Mouse (Mus musculus): ENCODE data around the gene Mavs. TPM values are rescaled to one million over a fixed set of nuclear protein-coding genes. Genes with fewer than 3 reads are reported as not detected.

Gene Mavs
- polyA plus RNA-seq, 1 experiment: 11.6 TPM

- Histone ChIP-seq H3K27me3 (ENCODE audit: control insufficient read depth, insufficient read depth, low read length) (no peaks in the 10 kb centered on the region), H3K4me3 (replicated peaks; ENCODE audit: insufficient read depth, low read depth, low read length) (no peak overlapping the region), H3K27ac (ENCODE audit: insufficient read depth, low read length) (no peak overlapping the region), H3K4me1 (ENCODE audit: control insufficient read depth, insufficient read depth, low read length) (peaks cover 7% of the 10 kb centered on the region; the same call in 1 of the 2 replicates)
- TF ChIP-seq CTCF (IDR thresholded peaks at IDR 0.05; ENCODE audit: borderline replicate concordance, insufficient read depth, low read depth, low read length) (no peak), POLR2A (IDR thresholded peaks at IDR 0.05; ENCODE audit: borderline replicate concordance, insufficient read depth, low read length) (no peak)
- 94% methylated on average over 8 of the region's 8 CpGs for WGBS
- no peak for DNase-seq
These were observed 28.2 kb upstream of the Mavs start for GRCm38 (mm10) chr2:131205521-131206182.

GRCm38 (mm10) chr2:131206778-131207177, 27.1 kb upstream of the Mavs start, which contains the start of gene Ap5s1:
Ap5s1 (plus strand) TSS chr2:131207078.
- Histone ChIP-seq H3K27me3 (ENCODE audit: control insufficient read depth, insufficient read depth, low read length) (no peaks in the 10 kb centered on the region), H3K27ac (ENCODE audit: insufficient read depth, low read length) (no peak within 1 kb of the TSS), H3K4me3 (replicated peaks; ENCODE audit: insufficient read depth, low read depth, low read length) (no peak within 1 kb of the TSS), H3K4me1 (ENCODE audit: control insufficient read depth, insufficient read depth, low read length) (peaks cover 1% of the 10 kb centered on the region; the same call in 1 of the 2 replicates)
- no peak for DNase-seq
- 84% methylated on average over 4 of the region's 4 CpGs for WGBS
- TF ChIP-seq CTCF (IDR thresholded peaks at IDR 0.05; ENCODE audit: borderline replicate concordance, insufficient read depth, low read depth, low read length) (no peak), POLR2A (IDR thresholded peaks at IDR 0.05; ENCODE audit: borderline replicate concordance, insufficient read depth, low read length) (no peak)

DNA sequence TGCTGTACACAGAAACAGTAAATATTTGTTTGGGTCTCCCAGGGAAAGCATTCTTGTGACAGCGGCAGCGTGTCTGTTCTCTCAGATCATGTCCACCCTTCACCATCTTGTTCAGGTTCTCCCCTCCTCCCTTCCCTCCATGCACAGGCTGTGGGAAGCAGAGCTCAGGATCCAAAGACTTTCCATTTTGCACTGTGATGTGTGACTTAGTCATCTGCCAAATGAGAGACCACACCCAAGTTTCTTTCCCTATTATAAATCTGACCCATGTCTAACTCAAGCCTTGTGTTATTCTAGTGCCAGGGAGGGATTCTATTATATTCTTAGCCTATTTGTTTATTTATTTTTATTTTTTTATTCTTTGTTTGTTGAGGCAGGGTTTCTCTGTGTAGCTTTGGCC, 25.5 kb upstream of the Mavs start:
- DNase-seq: no peak
- WGBS: 98% methylated on average over 2 of the region's 2 CpGs
- TF ChIP-seq CTCF (IDR thresholded peaks at IDR 0.05; ENCODE audit: borderline replicate concordance, insufficient read depth, low read depth, low read length) (no peak), POLR2A (IDR thresholded peaks at IDR 0.05; ENCODE audit: borderline replicate concordance, insufficient read depth, low read length) (no peak)
- no peak overlapping the region for H3K4me3 ChIP-seq (replicated peaks; ENCODE audit: insufficient read depth, low read depth, low read length)
- H3K27ac ChIP-seq (ENCODE audit: insufficient read depth, low read length): no peak overlapping the region
- peaks cover 4% of the 10 kb centered on the region for H3K4me1 ChIP-seq (ENCODE audit: control insufficient read depth, insufficient read depth, low read length)
- H3K27me3 ChIP-seq (ENCODE audit: control insufficient read depth, insufficient read depth, low read length): no peaks in the 10 kb centered on the region

DNA sequence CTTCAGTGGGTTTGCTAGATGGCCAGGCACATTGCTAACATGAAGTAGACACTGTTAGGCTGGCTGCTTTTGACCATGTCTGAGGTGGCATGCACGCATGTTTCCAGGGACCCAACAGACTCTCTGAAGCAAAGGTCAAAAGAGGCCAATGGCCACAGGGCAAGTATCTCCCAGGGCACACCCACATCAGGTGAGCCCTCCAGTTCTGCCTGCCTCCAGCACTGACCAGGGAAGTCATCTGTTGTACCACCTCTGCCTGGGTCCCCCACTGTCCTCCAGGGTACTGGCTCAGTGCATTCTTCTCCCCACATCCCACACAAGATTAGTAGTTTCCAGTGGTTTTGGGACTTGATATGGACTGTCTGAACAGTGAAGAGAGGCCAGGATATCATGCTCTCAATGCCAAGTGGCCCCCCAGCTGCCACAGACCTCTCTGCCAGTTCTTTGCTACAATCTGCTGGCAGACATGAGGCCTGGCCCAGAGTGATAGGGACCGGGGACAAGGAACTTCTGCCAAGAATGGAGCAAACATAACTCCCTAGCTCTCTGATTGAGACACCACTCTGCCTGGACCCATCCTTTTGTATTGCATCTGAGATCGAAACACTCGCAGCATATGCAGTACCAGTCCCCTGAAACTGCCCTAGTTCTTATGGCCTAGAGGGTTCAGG, 24.6 kb upstream of the Mavs start:
- H3K4me1 ChIP-seq (ENCODE audit: control insufficient read depth, insufficient read depth, low read length): peaks cover 7% of the 10 kb centered on the region
- TF ChIP-seq CTCF (IDR thresholded peaks at IDR 0.05; ENCODE audit: borderline replicate concordance, insufficient read depth, low read depth, low read length): no peak
- no peak for TF ChIP-seq POLR2A (IDR thresholded peaks at IDR 0.05; ENCODE audit: borderline replicate concordance, insufficient read depth, low read length)
- H3K27ac ChIP-seq (ENCODE audit: insufficient read depth, low read length): peak overlapping the region; percentile 95
- H3K27me3 ChIP-seq (ENCODE audit: control insufficient read depth, insufficient read depth, low read length): no peaks in the 10 kb centered on the region
- WGBS: 35% methylated on average over 4 of the region's 4 CpGs
- no peak for DNase-seq
- no peak overlapping the region for H3K4me3 ChIP-seq (replicated peaks; ENCODE audit: insufficient read depth, low read depth, low read length)

DNA sequence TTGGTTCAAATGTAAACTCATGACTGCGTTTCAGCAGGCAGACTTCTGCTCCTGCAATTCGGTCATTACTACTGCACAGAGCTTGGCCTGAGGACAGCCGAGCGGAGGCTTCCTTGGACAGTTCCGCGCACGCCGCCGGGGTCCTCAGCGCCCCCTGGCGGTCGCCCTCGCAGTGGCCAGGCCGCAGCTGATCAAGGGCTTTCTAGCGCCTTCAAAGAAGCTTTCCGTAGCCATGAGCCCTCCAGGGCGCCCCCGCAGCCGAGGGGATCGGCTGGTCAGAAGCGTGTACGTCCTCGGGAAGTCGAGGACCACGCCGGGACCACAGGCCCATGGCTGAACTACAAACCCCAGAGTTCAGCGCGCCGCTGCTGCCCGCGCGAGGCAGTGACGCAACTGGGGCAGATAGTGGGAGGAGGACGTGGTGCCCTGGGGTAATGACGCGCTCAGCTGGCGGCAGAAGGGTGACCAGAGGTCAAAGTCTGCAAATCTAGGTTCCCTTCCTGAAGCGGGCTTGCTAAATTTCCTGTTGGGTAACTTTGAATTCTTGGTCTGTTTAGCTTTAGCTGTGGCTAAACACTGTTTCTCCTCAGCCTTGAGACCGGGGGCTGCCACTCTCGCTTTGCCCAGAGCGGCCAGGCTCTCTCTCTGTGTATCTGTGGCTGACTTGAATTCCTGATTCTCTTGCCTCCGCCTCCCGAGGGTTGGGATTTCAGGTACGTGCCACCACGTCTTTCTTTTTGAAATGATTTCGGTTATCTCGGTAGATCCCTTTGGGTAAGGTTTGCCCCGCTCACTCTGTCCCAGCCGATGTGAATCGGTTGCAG, 23.7 kb upstream of the Mavs start:
- under 1% methylated on average over 50 of the region's 50 CpGs for WGBS
- H3K27ac ChIP-seq (ENCODE audit: insufficient read depth, low read length): peak overlapping the region; percentile 95
- H3K27me3 ChIP-seq (ENCODE audit: control insufficient read depth, insufficient read depth, low read length): no peaks in the 10 kb centered on the region
- DNase-seq: peak; percentile 95 to 98
- H3K4me1 ChIP-seq (ENCODE audit: control insufficient read depth, insufficient read depth, low read length): peaks cover 7% of the 10 kb centered on the region
- TF ChIP-seq POLR2A (IDR thresholded peaks at IDR 0.05; ENCODE audit: borderline replicate concordance, insufficient read depth, low read length) (peak; percentile 96), CTCF (IDR thresholded peaks at IDR 0.05; ENCODE audit: borderline replicate concordance, insufficient read depth, low read depth, low read length) (peak; percentile 88)
- peak overlapping the region; percentile 82 for H3K4me3 ChIP-seq (replicated peaks; ENCODE audit: insufficient read depth, low read depth, low read length)

GRCm38 (mm10) chr2:131211026-131211615, 22.7 kb upstream of the Mavs start:
- TF ChIP-seq POLR2A (IDR thresholded peaks at IDR 0.05; ENCODE audit: borderline replicate concordance, insufficient read depth, low read length) (no peak), CTCF (IDR thresholded peaks at IDR 0.05; ENCODE audit: borderline replicate concordance, insufficient read depth, low read depth, low read length) (no peak)
- Histone ChIP-seq H3K27me3 (ENCODE audit: control insufficient read depth, insufficient read depth, low read length) (no peaks in the 10 kb centered on the region), H3K27ac (ENCODE audit: insufficient read depth, low read length) (peak overlapping the region; percentile 80; the same call in 1 of the 2 replicates), H3K4me3 (replicated peaks; ENCODE audit: insufficient read depth, low read depth, low read length) (peak overlapping the region; percentile 82), H3K4me1 (ENCODE audit: control insufficient read depth, insufficient read depth, low read length) (peaks cover 7% of the 10 kb centered on the region)
- peak; percentile 47 to 59 for DNase-seq
- WGBS: 11% methylated on average over 9 of the region's 9 CpGs

- WGBS: 49% methylated on average over 7 of the region's 7 CpGs
- no peak overlapping the region for H3K4me3 ChIP-seq (replicated peaks; ENCODE audit: insufficient read depth, low read depth, low read length)
- peaks cover 7% of the 10 kb centered on the region for H3K4me1 ChIP-seq (ENCODE audit: control insufficient read depth, insufficient read depth, low read length)
- DNase-seq: no peak
- no peaks in the 10 kb centered on the region for H3K27me3 ChIP-seq (ENCODE audit: control insufficient read depth, insufficient read depth, low read length)
- no peak overlapping the region; the same call in 1 of the 2 replicates for H3K27ac ChIP-seq (ENCODE audit: insufficient read depth, low read length)
- TF ChIP-seq POLR2A (IDR thresholded peaks at IDR 0.05; ENCODE audit: borderline replicate concordance, insufficient read depth, low read length) (no peak), CTCF (IDR thresholded peaks at IDR 0.05; ENCODE audit: borderline replicate concordance, insufficient read depth, low read depth, low read length) (no peak)
These were observed 20.1 kb upstream of the Mavs start for GRCm38 (mm10) chr2:131213773-131214172.

Data from cerebellum, adult 2 months (tissue).